Mouse (Mus musculus) kidney, postnatal 0 days (tissue): ENCODE measurements around the gene Iqcf6. TPM values are rescaled to one million over a fixed set of nuclear protein-coding genes. Genes with fewer than 3 reads are reported as not detected.
A peak's percentile ranks its signal among the peaks of the same experiment; 100 is the strongest.

Source experiments
- ATAC-seq: fragments of 200-750 bp; cut with Nextera tagmentation; replicated peaks from 2 replicates; pipeline ENCODE4 v1.8.0; 2017; ENCODE audit warnings: low read depth, moderate number of reproducible peaks, moderate TSS enrichment, moderate library complexity; ENCODE audit not compliant: low FRiP score
- DNase-seq: peaks from one replicate; pipeline ENCODE4 v3.0.0-alpha.2; 2016; ENCODE audit warnings: low spot score
- H3K27ac ChIP-seq: fragments of 300-500 bp; sonication (generic); 2 replicates; pipeline ENCODE4 v1.5.1; 2014; ENCODE audit warnings: mild to moderate bottlenecking
- H3K27me3 ChIP-seq: fragments of 300-500 bp; sonication (generic); 2 replicates; pipeline ENCODE4 v1.6.1; 2014; ENCODE audit warnings: low read length, mixed read lengths; ENCODE audit not compliant: insufficient read depth
- H3K36me3 ChIP-seq: fragments of 300-500 bp; sonication (generic); 2 replicates; pipeline ENCODE4 v1.6.1; 2014; ENCODE audit warnings: low read length, mixed read lengths; ENCODE audit not compliant: insufficient read depth
- H3K4me1 ChIP-seq: fragments of 300-500 bp; sonication (generic); replicated peaks from 2 replicates; pipeline ENCODE4 v1.6.1; 2014; ENCODE audit warnings: antibody characterized with exemption, low read length, mixed read lengths; ENCODE audit not compliant: insufficient read depth
- H3K4me2 ChIP-seq: fragments of 300-500 bp; sonication (generic); 2 replicates; pipeline ENCODE4 v1.6.1; 2014; ENCODE audit warnings: mild to moderate bottlenecking, low read length, moderate library complexity, mixed read lengths
- H3K4me3 ChIP-seq: fragments of 300-500 bp; sonication (generic); replicated peaks from 2 replicates; pipeline ENCODE4 v1.5.1; 2014; ENCODE audit warnings: low read depth, low read length
- H3K9ac ChIP-seq: fragments of 300-500 bp; sonication (generic); 2 replicates; pipeline ENCODE4 v1.6.1; 2014; ENCODE audit warnings: low read depth, low read length
- H3K9me3 ChIP-seq: fragments of 300-500 bp; sonication (generic); replicated peaks from 2 replicates; pipeline ENCODE4 v1.6.1; 2016; ENCODE audit warnings: low read length, inconsistent platforms, mixed read lengths
- CTCF ChIP-seq: IDR thresholded peaks from 2 replicates; pipeline ENCODE4 v1.5.1; 2016; ENCODE audit warnings: antibody characterized with exemption, low read depth, mild to moderate bottlenecking, moderate library complexity
- WGBS: fragments of 180-500 bp; shearing (Covaris S2); extraction: QIAGEN DNeasy Blood & Tissue Kit; methylation state at CpG from one replicate; pipeline ENCODE4 v1.1.7; 2014; 5-methylcytosine and 5-hydroxymethylcytosine counted together
- polyA plus RNA-seq: library from polyadenylated mRNA; unstranded; fragments of >200 nt; fragmentation: Nextera tagmentation; extraction: Ambion mirVana; gene quantifications from 2 replicates; pipeline ENCODE4 v1.2.1, GENCODE M21; 2015

Gene Iqcf6
- polyA plus RNA-seq, 1 experiment from 2014 or later, result not detected

GRCm38 (mm10) chr9:106663200-106663599, 36.8 kb downstream of the Iqcf6 start:
- DNase-seq, result no peak

GRCm38 (mm10) chr9:106664433-106664832, 38.1 kb downstream of the Iqcf6 start:
- TF ChIP-seq CTCF, result no peak
- H3K9me3 ChIP-seq, result no peaks in the 10 kb centered on the region
- H3K27me3 ChIP-seq, result no peaks in the 10 kb centered on the region
- H3K4me3 ChIP-seq, result no peak overlapping the region
- H3K27ac ChIP-seq, result no peak overlapping the region
- no peak overlapping the region for H3K9ac ChIP-seq
- H3K4me2 ChIP-seq, result no peak overlapping the region
- ATAC-seq (no peak), DNase-seq (no peak)
- H3K36me3 ChIP-seq, result peaks cover 60% of the 10 kb centered on the region
- no peaks in the 10 kb centered on the region for H3K4me1 ChIP-seq
- 75% methylated on average over 4 of the region's 4 CpGs for WGBS

More at GRCm38 (mm10) chr9:106663200-106663599, 36.8 kb downstream of the Iqcf6 start:
- no peaks in the 10 kb centered on the region for H3K27me3 ChIP-seq
- no peak overlapping the region for H3K9ac ChIP-seq
- WGBS, result 68% methylated on average over 6 of the region's 6 CpGs
- no peak overlapping the region for H3K4me3 ChIP-seq
- H3K9me3 ChIP-seq, result no peaks in the 10 kb centered on the region
- H3K4me1 ChIP-seq, result no peaks in the 10 kb centered on the region
- TF ChIP-seq CTCF, result no peak
- H3K4me2 ChIP-seq, result no peak overlapping the region
- no peak for ATAC-seq
- no peak overlapping the region for H3K27ac ChIP-seq
- H3K36me3 ChIP-seq, result peaks cover 63% of the 10 kb centered on the region

DNA sequence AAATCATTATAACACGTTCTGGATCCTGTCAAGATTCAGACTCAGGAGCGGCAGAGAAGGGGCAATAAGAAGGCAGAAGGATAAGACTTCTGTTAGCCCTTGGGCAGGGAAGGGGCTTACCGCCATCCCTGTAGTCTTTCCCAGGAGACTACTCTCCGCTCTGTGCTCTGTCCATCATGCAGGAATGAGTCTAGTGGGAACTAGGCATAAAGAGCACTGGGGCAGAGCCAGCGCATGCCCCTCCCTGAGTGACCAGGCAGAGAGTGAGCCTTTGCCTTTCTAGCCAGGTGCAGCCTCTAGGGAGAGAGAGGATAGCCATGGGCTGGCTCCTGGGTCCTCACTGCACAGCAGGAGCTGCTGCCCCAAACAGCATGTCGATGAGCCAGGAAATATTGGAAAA, 38.5 kb downstream of the Iqcf6 start:
- 88% methylated on average over 6 of the region's 6 CpGs for WGBS
- TF ChIP-seq CTCF, result no peak
- H3K36me3 ChIP-seq, result peaks cover 57% of the 10 kb centered on the region
- no peak overlapping the region for H3K9ac ChIP-seq
- no peaks in the 10 kb centered on the region for H3K27me3 ChIP-seq
- H3K4me2 ChIP-seq, result no peak overlapping the region
- no peak for ATAC-seq
- H3K27ac ChIP-seq, result no peak overlapping the region
- no peaks in the 10 kb centered on the region for H3K9me3 ChIP-seq
- H3K4me1 ChIP-seq, result no peaks in the 10 kb centered on the region
- no peak for DNase-seq
- H3K4me3 ChIP-seq, result no peak overlapping the region

DNA sequence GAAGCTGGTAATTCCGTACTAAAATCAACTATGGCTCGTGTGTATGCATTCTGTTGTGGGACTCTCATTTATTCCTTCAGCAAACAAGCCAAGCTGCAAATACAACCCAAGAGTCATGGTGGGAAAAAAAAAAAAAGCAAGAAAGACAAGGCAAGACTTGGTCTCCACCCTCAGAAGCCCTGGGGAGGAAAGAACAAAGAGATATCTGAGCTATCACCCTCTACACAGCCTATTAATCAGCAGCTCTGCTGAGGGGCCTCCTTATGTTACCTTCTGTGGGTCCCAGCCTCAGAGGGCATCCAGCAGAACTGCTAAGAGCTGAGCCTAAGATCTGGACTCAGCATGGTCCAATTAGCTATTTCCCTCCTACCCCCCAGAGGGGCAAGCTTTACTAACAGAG, 47.5 kb downstream of the Iqcf6 start:
- H3K4me2 ChIP-seq, result no peak overlapping the region
- no peaks in the 10 kb centered on the region for H3K27me3 ChIP-seq
- H3K27ac ChIP-seq, result no peak overlapping the region
- ATAC-seq (no peak), DNase-seq (no peak)
- WGBS, result 92% methylated on average over 2 of the region's 2 CpGs
- H3K36me3 ChIP-seq, result peaks cover 45% of the 10 kb centered on the region
- H3K9me3 ChIP-seq, result no peaks in the 10 kb centered on the region
- TF ChIP-seq CTCF, result no peak
- H3K9ac ChIP-seq, result no peak overlapping the region
- H3K4me3 ChIP-seq, result no peak overlapping the region
- H3K4me1 ChIP-seq, result no peaks in the 10 kb centered on the region

DNA sequence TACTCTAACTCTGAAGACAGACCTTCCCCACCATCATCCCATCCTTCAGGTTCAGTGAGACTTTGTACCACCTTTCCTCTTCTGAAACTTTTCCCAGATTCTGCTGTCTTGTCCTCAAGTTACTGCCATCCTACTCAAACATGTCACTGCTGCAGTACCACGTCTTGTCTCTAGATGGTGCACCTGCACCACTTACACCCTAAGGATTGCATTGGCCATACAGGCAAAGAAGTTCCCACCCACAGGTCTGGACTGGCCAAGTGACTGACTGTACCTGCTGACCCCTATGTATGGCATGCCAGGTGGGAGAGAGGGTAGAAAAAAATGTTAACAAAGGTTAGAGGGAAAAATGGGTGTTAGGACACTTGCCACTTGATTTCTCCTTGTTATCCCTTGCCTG, 49.1 kb downstream of the Iqcf6 start:
- H3K4me3 ChIP-seq, result no peak overlapping the region
- TF ChIP-seq CTCF, result peak; percentile 94
- no peak overlapping the region for H3K27ac ChIP-seq
- no peaks in the 10 kb centered on the region for H3K4me1 ChIP-seq
- H3K27me3 ChIP-seq, result no peaks in the 10 kb centered on the region
- H3K9ac ChIP-seq, result no peak overlapping the region
- DNase-seq (peak; percentile 87), ATAC-seq (peak; percentile 79; the same call in 1 of the 2 replicates)
- H3K9me3 ChIP-seq, result no peaks in the 10 kb centered on the region
- H3K36me3 ChIP-seq, result peaks cover 52% of the 10 kb centered on the region
- WGBS, result 3% methylated on average over 1 of the region's 1 CpGs
- no peak overlapping the region for H3K4me2 ChIP-seq

DNA sequence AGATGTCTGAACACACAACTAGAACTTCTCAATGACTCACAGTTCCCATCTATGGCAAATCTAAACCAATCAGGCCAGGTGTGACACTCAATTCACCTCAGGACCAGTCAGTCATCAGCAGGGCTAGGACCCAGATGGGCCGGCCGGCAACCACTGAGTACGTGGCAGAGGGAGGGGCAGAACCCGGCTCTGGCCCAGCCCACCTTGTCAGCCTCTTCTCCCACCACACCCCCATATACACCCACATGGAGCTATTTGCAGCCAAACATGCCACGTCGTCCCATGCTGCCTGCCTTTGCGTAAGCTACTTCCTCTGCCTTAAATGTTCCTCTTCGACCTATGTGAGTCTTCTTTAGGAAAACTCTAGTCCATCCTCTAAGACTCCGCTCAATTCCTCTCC, 49.6 kb downstream of the Iqcf6 start:
- H3K4me1 ChIP-seq, result no peaks in the 10 kb centered on the region
- no peak overlapping the region for H3K4me2 ChIP-seq
- WGBS, result 77% methylated on average over 9 of the region's 9 CpGs
- no peaks in the 10 kb centered on the region for H3K27me3 ChIP-seq
- H3K9me3 ChIP-seq, result no peaks in the 10 kb centered on the region
- H3K36me3 ChIP-seq, result peaks cover 55% of the 10 kb centered on the region
- H3K9ac ChIP-seq, result no peak overlapping the region
- no peak overlapping the region for H3K4me3 ChIP-seq
- TF ChIP-seq CTCF, result no peak
- ATAC-seq (no peak; the same call in 1 of the 2 replicates), DNase-seq (no peak)
- H3K27ac ChIP-seq, result no peak overlapping the region

DNA sequence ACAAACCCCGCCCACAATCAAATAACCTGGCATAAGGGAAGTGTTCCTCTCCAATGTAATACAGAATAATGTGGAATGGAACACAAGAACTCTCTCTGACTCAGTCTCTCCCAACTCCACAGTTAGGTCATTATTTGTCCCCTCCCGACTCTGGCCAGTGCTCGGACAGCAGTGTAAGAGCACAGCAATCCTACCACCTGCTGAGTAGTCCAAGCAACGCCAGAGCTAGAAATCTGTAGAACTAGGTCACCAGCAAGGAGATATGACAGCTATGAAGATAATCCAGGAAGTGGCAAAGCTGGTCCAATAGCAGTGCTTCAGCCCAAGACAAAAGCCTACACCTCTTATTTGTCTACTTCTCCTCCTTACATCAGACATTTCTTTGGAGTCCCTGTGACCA, 50.2 kb downstream of the Iqcf6 start:
- H3K4me1 ChIP-seq, result no peaks in the 10 kb centered on the region
- no peak overlapping the region for H3K4me2 ChIP-seq
- no peak for TF ChIP-seq CTCF
- peaks cover 56% of the 10 kb centered on the region for H3K36me3 ChIP-seq
- H3K27ac ChIP-seq, result no peak overlapping the region
- no peak for ATAC-seq
- H3K9ac ChIP-seq, result no peak overlapping the region
- no peaks in the 10 kb centered on the region for H3K27me3 ChIP-seq
- H3K4me3 ChIP-seq, result no peak overlapping the region
- H3K9me3 ChIP-seq, result no peaks in the 10 kb centered on the region
- 91% methylated on average over 4 of the region's 4 CpGs for WGBS
- no peak for DNase-seq

Other genes with a start within 250 kb of the Iqcf6 start
- 1,104 and 1,207 TPM in 2 replicates for gene Rpl29, start 197.1 kb upstream of the Iqcf6 start, polyA plus RNA-seq
- 62.9 and 67.0 TPM in 2 replicates for gene Acy1, start 188.3 kb upstream of the Iqcf6 start, polyA plus RNA-seq
- 72.8 and 75.2 TPM in 2 replicates for gene Abhd14b, start 179.1 kb upstream of the Iqcf6 start, polyA plus RNA-seq
- gene Abhd14a, start 178.9 kb upstream of the Iqcf6 start, polyA plus RNA-seq, result 57.0 and 60.8 TPM in 2 replicates
- gene Pcbp4, start 173.3 kb upstream of the Iqcf6 start, polyA plus RNA-seq, result 78.6 and 79.7 TPM in 2 replicates
- gene Gpr62, start 160.6 kb upstream of the Iqcf6 start, polyA plus RNA-seq, result 0.52 and 0.91 TPM in 2 replicates
- 35.6 and 40.0 TPM in 2 replicates for gene Rrp9, start 150.6 kb upstream of the Iqcf6 start, polyA plus RNA-seq
- gene Parp3, start 149.6 kb upstream of the Iqcf6 start, polyA plus RNA-seq, result 5.8 and 6.4 TPM in 2 replicates
- not detected in 2 replicates for gene Iqcf1, start 126.6 kb upstream of the Iqcf6 start, polyA plus RNA-seq
- gene Iqcf5, start 112.0 kb upstream of the Iqcf6 start, polyA plus RNA-seq, result not detected in 2 replicates
- not detected in 2 replicates for gene Iqcf3, start 65.0 kb upstream of the Iqcf6 start, polyA plus RNA-seq
- gene Iqcf4, start 55.6 kb upstream of the Iqcf6 start, polyA plus RNA-seq, result not detected in 2 replicates
- gene Grm2, start 29.5 kb downstream of the Iqcf6 start, polyA plus RNA-seq, result not detected in 2 replicates
- gene Tex264, start 59.3 kb downstream of the Iqcf6 start, polyA plus RNA-seq, result 100 and 104 TPM in 2 replicates
- gene Rad54l2, start 162.6 kb downstream of the Iqcf6 start, polyA plus RNA-seq, result 2.7 and 3.2 TPM in 2 replicates
- gene Dcaf1, start 195.3 kb downstream of the Iqcf6 start, polyA plus RNA-seq, result 7.9 and 10.1 TPM in 2 replicates